ENCODE assay signal across 9 mouse cellular contexts in genomic region chr4:43058392-43058752, GRCm38 (mm10). TPM values are rescaled to one million over a fixed set of nuclear protein-coding genes. Genes with fewer than 3 reads are reported as not detected.
DNase-seq lines count a peak whose midpoint lies in the region; ATAC-seq lines count a peak whose summit lies in the region.
"Had no signal": no experiment of that assay in that cellular context is flagged by ENCODE, and none has a peak within 500 bp of the region (broad histone marks: within the 10 kb centered on the region; RNA-seq: fewer than 3 reads in every experiment).

No protein-coding gene starts in this region.

- 17% methylated on average over 8 of the region's 8 CpGs for whole genome bisulfite sequencing in kidney, embryonic 15.5 days
- WGBS in embryonic facial prominence, embryonic 10.5 days, result 25% methylated on average over 8 of the region's 8 CpGs
- 19% methylated on average over 8 of the region's 8 CpGs for WGBS in hindbrain, embryonic 13.5 days
- 22% methylated on average over 8 of the region's 8 CpGs for WGBS in midbrain, embryonic 13.5 days

- H3K27ac ChIP-seq in kidney, embryonic 15.5 days, result no peak overlapping the region
- H3K27ac ChIP-seq in embryonic facial prominence, embryonic 10.5 days (replicated peaks), result no peak overlapping the region
- 0 out of 2 replicates have a peak overlapping the region, but pooled peaks have one; percentile 86 for H3K27ac ChIP-seq in hindbrain, embryonic 13.5 days
- H3K27ac ChIP-seq in midbrain, embryonic 13.5 days, result peak overlapping the region; percentile 86

- H3K4me1 ChIP-seq in kidney, embryonic 15.5 days, result peaks cover 21% of the 10 kb centered on the region
- peaks cover 12% of the 10 kb centered on the region for H3K4me1 ChIP-seq in embryonic facial prominence, embryonic 10.5 days
- peaks cover 18% of the 10 kb centered on the region for H3K4me1 ChIP-seq in hindbrain, embryonic 13.5 days (replicated peaks)
- peaks cover 17% of the 10 kb centered on the region for H3K4me1 ChIP-seq in midbrain, embryonic 13.5 days (replicated peaks)

- H3K9ac ChIP-seq in kidney, embryonic 15.5 days, result no peak overlapping the region
- H3K9ac ChIP-seq in hindbrain, embryonic 13.5 days, result peak overlapping the region; percentile 84
- H3K9ac ChIP-seq in midbrain, embryonic 13.5 days (replicated peaks), result no peak overlapping the region

- no peak for DNase-seq in kidney, postnatal 10 days
- no peak for DNase-seq in embryonic facial prominence, embryonic 10.5 days (ENCODE audit: low spot score)
- DNase-seq in urinary bladder, postnatal 4 days (ENCODE audit: low spot score in 2 of 2), result no peak
- DNase-seq in frontal cortex, postnatal 14 days (ENCODE audit: low spot score in 2 of 2), result no peak

- peaks cover 6% of the 10 kb centered on the region; the same call in 1 of the 2 replicates for H3K27me3 ChIP-seq in kidney, embryonic 15.5 days
- peaks cover 44% of the 10 kb centered on the region for H3K27me3 ChIP-seq in embryonic facial prominence, embryonic 10.5 days (replicated peaks; ENCODE audit: low read depth, poor library complexity, severe bottlenecking)
- H3K27me3 ChIP-seq in hindbrain, embryonic 13.5 days, result no peaks in the 10 kb centered on the region
- no peaks in the 10 kb centered on the region for H3K27me3 ChIP-seq in midbrain, embryonic 13.5 days
- H3K27me3 ChIP-seq: Patski had no signal

- H3K4me2 ChIP-seq in kidney, embryonic 15.5 days, result peak overlapping the region; percentile 92
- H3K4me2 ChIP-seq in hindbrain, embryonic 13.5 days, result peak overlapping the region; percentile 72
- peak overlapping the region; percentile 78 for H3K4me2 ChIP-seq in midbrain, embryonic 13.5 days (replicated peaks)

- peak overlapping the region; percentile 70 for H3K4me3 ChIP-seq in kidney, embryonic 15.5 days (replicated peaks)
- peak overlapping the region; percentile 72 for H3K4me3 ChIP-seq in embryonic facial prominence, embryonic 10.5 days
- peak overlapping the region; percentile 76 for H3K4me3 ChIP-seq in hindbrain, embryonic 13.5 days
- peak overlapping the region; percentile 79 for H3K4me3 ChIP-seq in midbrain, embryonic 13.5 days (replicated peaks)

- no peaks in the 10 kb centered on the region for H3K36me3 ChIP-seq in kidney, embryonic 15.5 days
- H3K36me3 ChIP-seq in embryonic facial prominence, embryonic 10.5 days (replicated peaks), result no peaks in the 10 kb centered on the region
- H3K36me3 ChIP-seq in hindbrain, embryonic 13.5 days, result no peaks in the 10 kb centered on the region
- no peaks in the 10 kb centered on the region for H3K36me3 ChIP-seq in midbrain, embryonic 13.5 days

- no peaks in the 10 kb centered on the region for H3K9me3 ChIP-seq in kidney, embryonic 15.5 days (replicated peaks)
- H3K9me3 ChIP-seq in embryonic facial prominence, embryonic 10.5 days, result no peaks in the 10 kb centered on the region
- H3K9me3 ChIP-seq in hindbrain, embryonic 13.5 days, result no peaks in the 10 kb centered on the region
- H3K9me3 ChIP-seq in midbrain, embryonic 13.5 days, result no peaks in the 10 kb centered on the region

- no peak; the same call in 1 of the 2 replicates for ATAC-seq in kidney, embryonic 15.5 days (replicated peaks; ENCODE audit: low FRiP score)
- peak; percentile 43 for ATAC-seq in hindbrain, embryonic 13.5 days (ENCODE audit: low FRiP score)
- peak; percentile 19 for ATAC-seq in midbrain, embryonic 13.5 days
- ATAC-seq in frontal cortex, adult (ENCODE audit: low TSS enrichment), result no peak

RNA-seq across cellular contexts. Expression of gene Unc13b, which starts 0.4 kb away (rescaled TPM):
- 7.2 and 8.3 TPM in 2 replicates for polyA plus RNA-seq in kidney, embryonic 15.5 days (2015; fragmentation: Nextera tagmentation; extraction: Ambion mirVana)
- 4.8 and 6.6 TPM in 2 replicates for polyA plus RNA-seq in embryonic facial prominence, embryonic 10.5 days (2016; fragmentation: Nextera tagmentation; extraction: Ambion mirVana)
- polyA plus RNA-seq in hindbrain, embryonic 13.5 days (2015; fragmentation: Nextera tagmentation; extraction: Ambion mirVana), result 18.6 and 19.7 TPM in 2 replicates
- 20.0 and 20.2 TPM in 2 replicates for polyA plus RNA-seq in midbrain, embryonic 13.5 days (2015; fragmentation: Nextera tagmentation; extraction: Ambion mirVana)

RNA-seq across cellular contexts. Expression of gene Fam214b, which starts 12.4 kb away (rescaled TPM):
- 10.8 and 11.8 TPM in 2 replicates for polyA plus RNA-seq in kidney, embryonic 15.5 days (2015; fragmentation: Nextera tagmentation; extraction: Ambion mirVana)
- 13.1 and 14.3 TPM in 2 replicates for polyA plus RNA-seq in embryonic facial prominence, embryonic 10.5 days (2016; fragmentation: Nextera tagmentation; extraction: Ambion mirVana)
- 33.3 and 34.1 TPM in 2 replicates for polyA plus RNA-seq in hindbrain, embryonic 13.5 days (2015; fragmentation: Nextera tagmentation; extraction: Ambion mirVana)
- 45.4 and 55.2 TPM in 2 replicates for polyA plus RNA-seq in midbrain, embryonic 13.5 days (2015; fragmentation: Nextera tagmentation; extraction: Ambion mirVana)

RNA-seq across cellular contexts. Expression of gene Stoml2, which starts 26.9 kb away (rescaled TPM):
- 346 and 352 TPM in 2 replicates for polyA plus RNA-seq in kidney, embryonic 15.5 days (2015; fragmentation: Nextera tagmentation; extraction: Ambion mirVana)
- 467 and 485 TPM in 2 replicates for polyA plus RNA-seq in embryonic facial prominence, embryonic 10.5 days (2016; fragmentation: Nextera tagmentation; extraction: Ambion mirVana)
- 226 and 232 TPM in 2 replicates for polyA plus RNA-seq in hindbrain, embryonic 13.5 days (2015; fragmentation: Nextera tagmentation; extraction: Ambion mirVana)
- 245 and 253 TPM in 2 replicates for polyA plus RNA-seq in midbrain, embryonic 13.5 days (2015; fragmentation: Nextera tagmentation; extraction: Ambion mirVana)

RNA-seq across cellular contexts. Expression of gene Pigo, which starts 32.8 kb away (rescaled TPM):
- polyA plus RNA-seq in kidney, embryonic 15.5 days (2015; fragmentation: Nextera tagmentation; extraction: Ambion mirVana), result 23.5 and 27.6 TPM in 2 replicates
- polyA plus RNA-seq in embryonic facial prominence, embryonic 10.5 days (2016; fragmentation: Nextera tagmentation; extraction: Ambion mirVana), result 25.8 and 27.3 TPM in 2 replicates
- 27.4 and 27.5 TPM in 2 replicates for polyA plus RNA-seq in hindbrain, embryonic 13.5 days (2015; fragmentation: Nextera tagmentation; extraction: Ambion mirVana)
- polyA plus RNA-seq in midbrain, embryonic 13.5 days (2015; fragmentation: Nextera tagmentation; extraction: Ambion mirVana), result 25.3 and 29.9 TPM in 2 replicates

RNA-seq across cellular contexts. Expression of gene Fancg, which starts 48.1 kb away (rescaled TPM):
- polyA plus RNA-seq in kidney, embryonic 15.5 days (2015; fragmentation: Nextera tagmentation; extraction: Ambion mirVana), result 15.2 and 17.2 TPM in 2 replicates
- polyA plus RNA-seq in embryonic facial prominence, embryonic 10.5 days (2016; fragmentation: Nextera tagmentation; extraction: Ambion mirVana), result 25.3 and 26.0 TPM in 2 replicates
- polyA plus RNA-seq in hindbrain, embryonic 13.5 days (2015; fragmentation: Nextera tagmentation; extraction: Ambion mirVana), result 20.0 and 21.9 TPM in 2 replicates
- polyA plus RNA-seq in midbrain, embryonic 13.5 days (2015; fragmentation: Nextera tagmentation; extraction: Ambion mirVana), result 17.0 and 18.7 TPM in 2 replicates

Comparison
In these comparisons a context has a peak if more than half of its experiments do, and no peak if none do; other contexts are left out.
1. ATAC-seq: peak in hindbrain, embryonic 13.5 days (single experiment) and midbrain, embryonic 13.5 days (single experiment); none in kidney, embryonic 15.5 days (single experiment) and frontal cortex, adult (single experiment).
2. H3K27ac ChIP-seq: peak in hindbrain, embryonic 13.5 days (single experiment) and midbrain, embryonic 13.5 days (single experiment); none in kidney, embryonic 15.5 days (single experiment) and embryonic facial prominence, embryonic 10.5 days (single experiment).
3. Peak in every context shown above with its lines, with median percentiles within 50 percentile points of each other: H3K4me2 ChIP-seq and H3K4me3 ChIP-seq.